Mouse (Mus musculus) erythroblast, embryonic 14.5 days (primary cell): ENCODE data around the gene Dnah6. TPM values are rescaled to one million over a fixed set of nuclear protein-coding genes. Genes with fewer than 3 reads are reported as not detected.

Source experiments
- H3K27me3 ChIP-seq: 2 replicates; pipeline ENCODE4 v1.6.1; 2012; ENCODE audit warnings: inconsistent platforms; ENCODE audit not compliant: control insufficient read depth
- H3K36me3 ChIP-seq: 2 replicates; pipeline ENCODE4 v1.6.1; 2012; ENCODE audit warnings: mild to moderate bottlenecking, inconsistent platforms; ENCODE audit not compliant: control insufficient read depth
- H3K4me1 ChIP-seq: 2 replicates; pipeline ENCODE4 v1.6.1; 2012; ENCODE audit warnings: inconsistent platforms; ENCODE audit not compliant: control insufficient read depth
- H3K4me3 ChIP-seq: replicated peaks from 2 replicates; pipeline ENCODE3; 2012; ENCODE audit warnings: moderate library complexity, mild to moderate bottlenecking, inconsistent platforms
- H3K9me3 ChIP-seq: 2 replicates; pipeline ENCODE4 v1.6.1; 2012; ENCODE audit warnings: low read length, inconsistent platforms, mixed read lengths; ENCODE audit not compliant: control insufficient read depth
- GATA1 ChIP-seq: IDR thresholded peaks from 2 replicates; pipeline ENCODE4 v1.6.1; 2012; ENCODE audit warnings: low read length, inconsistent platforms, mixed read lengths
- TAL1 ChIP-seq: IDR thresholded peaks from 3 replicates; pipeline ENCODE4 v1.6.1; 2012; ENCODE audit warnings: low read length, inconsistent platforms, mixed read lengths
- polyA plus RNA-seq: library from polyadenylated mRNA; stranded (reverse); fragments of >175 nt; gene quantifications from 2 replicates; pipeline ENCODE4 v1.2.3, GENCODE M21; 2012

Gene Dnah6
- polyA plus RNA-seq, 1 experiment: under 0.01 TPM

GRCm38 (mm10) chr6:73003601-73004000 is 217.8 kb downstream of the Dnah6 start:
- Histone ChIP-seq H3K4me1 (peaks cover 5% of the 10 kb centered on the region; the same call in 1 of the 2 replicates), H3K9me3 (no peaks in the 10 kb centered on the region), H3K36me3 (no peaks in the 10 kb centered on the region), H3K27me3 (no peaks in the 10 kb centered on the region), H3K4me3 (no peak overlapping the region)
- TF ChIP-seq GATA1 (no peak), TAL1 (no peak)

GRCm38 (mm10) chr6:73002391-73002790 is 219.1 kb downstream of the Dnah6 start:
- Histone ChIP-seq H3K36me3 (no peaks in the 10 kb centered on the region), H3K27me3 (no peaks in the 10 kb centered on the region), H3K4me3 (no peak overlapping the region), H3K4me1 (peaks cover 5% of the 10 kb centered on the region; the same call in 1 of the 2 replicates), H3K9me3 (no peaks in the 10 kb centered on the region)
- TF ChIP-seq TAL1 (no peak), GATA1 (no peak)

GRCm38 (mm10) chr6:72998809-72999208 is 222.6 kb downstream of the Dnah6 start:
- TF ChIP-seq GATA1 (no peak), TAL1 (no peak)
- Histone ChIP-seq H3K36me3 (no peaks in the 10 kb centered on the region), H3K4me1 (peaks cover 5% of the 10 kb centered on the region; the same call in 1 of the 2 replicates), H3K27me3 (no peaks in the 10 kb centered on the region), H3K9me3 (no peaks in the 10 kb centered on the region), H3K4me3 (no peak overlapping the region)

GRCm38 (mm10) chr6:72993688-72994082 is 227.8 kb downstream of the Dnah6 start:
- Histone ChIP-seq H3K9me3 (no peaks in the 10 kb centered on the region), H3K36me3 (no peaks in the 10 kb centered on the region), H3K27me3 (no peaks in the 10 kb centered on the region), H3K4me3 (no peak overlapping the region), H3K4me1 (peaks cover 2% of the 10 kb centered on the region)
- TF ChIP-seq GATA1: no peak
- no peak for TF ChIP-seq TAL1

- Histone ChIP-seq H3K36me3 (no peaks in the 10 kb centered on the region), H3K4me3 (no peak overlapping the region), H3K27me3 (no peaks in the 10 kb centered on the region), H3K9me3 (no peaks in the 10 kb centered on the region), H3K4me1 (peaks cover 2% of the 10 kb centered on the region)
- TF ChIP-seq GATA1: no peak
- no peak for TF ChIP-seq TAL1
Measured at GRCm38 (mm10) chr6:72993054-72993687, 228.3 kb downstream of the Dnah6 start.

GRCm38 (mm10) chr6:72990206-72990605 is 231.2 kb downstream of the Dnah6 start:
- H3K4me3 ChIP-seq: no peak overlapping the region
- no peaks in the 10 kb centered on the region for H3K27me3 ChIP-seq
- no peaks in the 10 kb centered on the region for H3K9me3 ChIP-seq
- H3K4me1 ChIP-seq: peaks cover 2% of the 10 kb centered on the region
- TF ChIP-seq GATA1 (no peak), TAL1 (no peak)
- no peaks in the 10 kb centered on the region for H3K36me3 ChIP-seq

GRCm38 (mm10) chr6:72989028-72989736 is 232.3 kb downstream of the Dnah6 start:
- no peaks in the 10 kb centered on the region for H3K27me3 ChIP-seq
- peaks cover 2% of the 10 kb centered on the region for H3K4me1 ChIP-seq
- no peaks in the 10 kb centered on the region for H3K9me3 ChIP-seq
- TF ChIP-seq GATA1 (no peak), TAL1 (no peak)
- no peak overlapping the region for H3K4me3 ChIP-seq
- H3K36me3 ChIP-seq: no peaks in the 10 kb centered on the region

- H3K4me3 ChIP-seq: no peak overlapping the region
- no peaks in the 10 kb centered on the region for H3K9me3 ChIP-seq
- no peaks in the 10 kb centered on the region for H3K36me3 ChIP-seq
- TF ChIP-seq TAL1 (no peak), GATA1 (no peak)
- no peaks in the 10 kb centered on the region for H3K4me1 ChIP-seq
- H3K27me3 ChIP-seq: no peaks in the 10 kb centered on the region
Measured at GRCm38 (mm10) chr6:72982506-72982905, 238.9 kb downstream of the Dnah6 start.

- Histone ChIP-seq H3K36me3 (no peaks in the 10 kb centered on the region), H3K27me3 (no peaks in the 10 kb centered on the region), H3K9me3 (no peaks in the 10 kb centered on the region), H3K4me3 (no peak overlapping the region), H3K4me1 (no peaks in the 10 kb centered on the region)
- TF ChIP-seq GATA1 (no peak), TAL1 (no peak)
Measured at GRCm38 (mm10) chr6:72981851-72982250, 239.6 kb downstream of the Dnah6 start.
